In genomic region chr16:49855836-49856503, GRCm38 (mm10) we compare ENCODE assay signal across 8 mouse cellular contexts. TPM values are rescaled to one million over a fixed set of nuclear protein-coding genes. Genes with fewer than 3 reads are reported as not detected.
DNase-seq lines count a peak whose midpoint lies in the region; ATAC-seq lines count a peak whose summit lies in the region.

No protein-coding gene starts in this region.

- H3K4me2 ChIP-seq in kidney, embryonic 15.5 days, result peak overlapping the region; percentile 77
- peak overlapping the region; percentile 71 for H3K4me2 ChIP-seq in limb, embryonic 15.5 days
- peak overlapping the region; percentile 59 for H3K4me2 ChIP-seq in neural tube, embryonic 15.5 days

- intact Hi-C loops in gastrocnemius, postnatal 14 days (cut with DNase I; ENCODE audit: low total_unique reads), result loop anchor here (10.0 kb wide), 1 partner anchor 351 kb away; no protein-coding TSS in a partner anchor

- under 1% methylated on average over 39 of the region's 39 CpGs for WGBS in kidney, embryonic 15.5 days
- WGBS in limb, embryonic 15.5 days, result under 1% methylated on average over 31 of the region's 39 CpGs
- WGBS in neural tube, embryonic 15.5 days, result under 1% methylated on average over 29 of the region's 39 CpGs

- H3K4me1 ChIP-seq in kidney, embryonic 15.5 days, result peaks cover 28% of the 10 kb centered on the region
- H3K4me1 ChIP-seq in limb, embryonic 15.5 days, result peaks cover 5% of the 10 kb centered on the region
- H3K4me1 ChIP-seq in neural tube, embryonic 15.5 days, result peaks cover 19% of the 10 kb centered on the region

- peak overlapping the region; percentile 99 for H3K27ac ChIP-seq in kidney, embryonic 15.5 days
- peak overlapping the region; percentile 98 for H3K27ac ChIP-seq in limb, embryonic 15.5 days
- H3K27ac ChIP-seq in neural tube, embryonic 15.5 days (replicated peaks), result peak overlapping the region; percentile 98

- ATAC-seq in kidney, embryonic 15.5 days (replicated peaks; ENCODE audit: low FRiP score), result peak; percentile 85
- 0 out of 2 replicates have a peak, but pooled peaks have one; percentile 5 for ATAC-seq in erythroblast, adult 5-6 weeks (replicated peaks; ENCODE audit: low FRiP score, poor library complexity, severe bottlenecking)
- ATAC-seq in limb, embryonic 15.5 days (ENCODE audit: insufficient number of reproducible peaks, low FRiP score, low TSS enrichment, low read depth), result peak; percentile 59
- ATAC-seq in neural tube, embryonic 15.5 days (ENCODE audit: low FRiP score), result peak; percentile 85

- H3K36me3 ChIP-seq in kidney, embryonic 15.5 days, result peaks cover 5% of the 10 kb centered on the region; the same call in 1 of the 2 replicates
- H3K36me3 ChIP-seq in limb, embryonic 15.5 days, result no peaks in the 10 kb centered on the region; the same call in 1 of the 2 replicates
- no peaks in the 10 kb centered on the region for H3K36me3 ChIP-seq in neural tube, embryonic 15.5 days

- H3K9ac ChIP-seq in kidney, embryonic 15.5 days, result peak overlapping the region; percentile 92
- peak overlapping the region; percentile 83 for H3K9ac ChIP-seq in limb, embryonic 15.5 days
- H3K9ac ChIP-seq in neural tube, embryonic 15.5 days (replicated peaks), result peak overlapping the region; percentile 97

- no peaks in the 10 kb centered on the region for H3K9me3 ChIP-seq in kidney, embryonic 15.5 days (replicated peaks)
- no peaks in the 10 kb centered on the region for H3K9me3 ChIP-seq in limb, embryonic 15.5 days
- H3K9me3 ChIP-seq in neural tube, embryonic 15.5 days (replicated peaks), result no peaks in the 10 kb centered on the region

- no peak for DNase-seq in kidney, postnatal 4 days
- peak; percentile 73 for DNase-seq in NIH3T3 (ENCODE audit: low read depth)
- no peak for DNase-seq in gastrocnemius, postnatal 14 days
- no peak for DNase-seq in thymus, postnatal 25 days

- H3K4me3 ChIP-seq in kidney, embryonic 15.5 days (replicated peaks), result peak overlapping the region; percentile 94
- H3K4me3 ChIP-seq in limb, embryonic 15.5 days, result peak overlapping the region; percentile 90
- peak overlapping the region; percentile 97 for H3K4me3 ChIP-seq in neural tube, embryonic 15.5 days (replicated peaks)

- no peaks in the 10 kb centered on the region for H3K27me3 ChIP-seq in kidney, embryonic 15.5 days
- H3K27me3 ChIP-seq in limb, embryonic 15.5 days, result no peaks in the 10 kb centered on the region
- H3K27me3 ChIP-seq in neural tube, embryonic 15.5 days (replicated peaks), result no peaks in the 10 kb centered on the region

RNA-seq across cellular contexts. Expression of gene Cd47, which starts 55.6 kb away (rescaled TPM):
- polyA plus RNA-seq in kidney, embryonic 15.5 days (2015; fragmentation: Nextera tagmentation; extraction: Ambion mirVana), result 78.3 and 84.1 TPM in 2 replicates
- 738 and 836 TPM in 2 replicates for total RNA-seq in erythroblast, adult 5-6 weeks (2015; ENCODE audit: low replicate concordance)
- 851 and 940 TPM in 2 replicates for total RNA-seq in erythroblast, adult 5-6 weeks (2017; ENCODE audit: low replicate concordance)
- polyA plus RNA-seq in limb, embryonic 15.5 days (2015; fragmentation: Nextera tagmentation; extraction: Ambion mirVana), result 103 and 106 TPM in 2 replicates
- polyA plus RNA-seq in neural tube, embryonic 15.5 days (2015; fragmentation: Nextera tagmentation; extraction: Ambion mirVana), result 153 and 156 TPM in 2 replicates
- 10 to 100 TPM; 34.8 to 37.3 TPM for total RNA-seq in gastrocnemius, postnatal 14 days (2021)

Comparison
In these comparisons a context has a peak if more than half of its experiments do, and no peak if none do; other contexts are left out.
1. ATAC-seq: peak in every context shown above with its lines; median percentile 85 in kidney, embryonic 15.5 days; 85 in neural tube, embryonic 15.5 days; 59 in limb, embryonic 15.5 days; 5 in erythroblast, adult 5-6 weeks.